Mouse (Mus musculus) lung, postnatal 0 days (tissue): ENCODE data around the gene Actl6b. TPM values are rescaled to one million over a fixed set of nuclear protein-coding genes. Genes with fewer than 3 reads are reported as not detected.

Experiments
- ATAC-seq: fragments of 200-750 bp; cut with Nextera tagmentation; 2 replicates; pipeline ENCODE4 v1.8.0; 2017; ENCODE audit warnings: moderate library complexity
- DNase-seq: peaks from one replicate; pipeline ENCODE4 v3.0.0-alpha.2; 2016; ENCODE audit warnings: low spot score
- H3K27ac ChIP-seq: fragments of 300-500 bp; sonication (generic); 2 replicates; pipeline ENCODE4 v1.5.1; 2014; ENCODE audit warnings: antibody characterized with exemption, mild to moderate bottlenecking, low read length, mixed read lengths
- H3K27me3 ChIP-seq: fragments of 300-500 bp; sonication (generic); replicated peaks from 2 replicates; pipeline ENCODE4 v1.6.1; 2014; ENCODE audit warnings: low read length, mixed read lengths; ENCODE audit not compliant: insufficient read depth
- H3K36me3 ChIP-seq: fragments of 300-500 bp; sonication (generic); 2 replicates; pipeline ENCODE4 v1.6.1; 2014; ENCODE audit warnings: low read length, mixed read lengths; ENCODE audit not compliant: insufficient read depth
- H3K4me1 ChIP-seq: fragments of 300-500 bp; sonication (generic); 2 replicates; pipeline ENCODE4 v1.6.1; 2014; ENCODE audit warnings: antibody characterized with exemption, low read depth, low read length, mixed read lengths; ENCODE audit not compliant: insufficient read depth
- H3K4me2 ChIP-seq: fragments of 300-500 bp; sonication (generic); replicated peaks from 2 replicates; pipeline ENCODE4 v1.6.1; 2014; ENCODE audit warnings: low read depth, mild to moderate bottlenecking, low read length, moderate library complexity, mixed read lengths
- H3K4me3 ChIP-seq: fragments of 300-500 bp; sonication (generic); 2 replicates; pipeline ENCODE4 v1.5.1; 2014; ENCODE audit warnings: low read depth, low read length
- H3K9ac ChIP-seq: fragments of 300-500 bp; sonication (generic); replicated peaks from 2 replicates; pipeline ENCODE4 v1.6.1; 2014; ENCODE audit warnings: low read depth, mild to moderate bottlenecking
- H3K9me3 ChIP-seq: fragments of 300-500 bp; sonication (generic); 2 replicates; pipeline ENCODE4 v1.6.1; 2016; ENCODE audit warnings: low read length, mixed read lengths
- CTCF ChIP-seq: IDR thresholded peaks from 2 replicates; pipeline ENCODE4 v1.5.1; 2016; ENCODE audit warnings: antibody characterized with exemption, mild to moderate bottlenecking
- EP300 ChIP-seq: IDR thresholded peaks from 2 replicates; pipeline ENCODE4 v1.6.1; 2016; ENCODE audit warnings: antibody characterized with exemption, mild to moderate bottlenecking, control low read depth
- WGBS: fragments of 180-500 bp; shearing (Covaris S2); extraction: QIAGEN DNeasy Blood & Tissue Kit; methylation state at CpG from one replicate; pipeline ENCODE4 v1.1.7; 2014; 5-methylcytosine and 5-hydroxymethylcytosine counted together
- polyA plus RNA-seq: library from polyadenylated mRNA; unstranded; fragments of >200 nt; fragmentation: Nextera tagmentation; extraction: Ambion mirVana; gene quantifications from 2 replicates; pipeline ENCODE4 v1.2.1, GENCODE M21; 2015

Actl6b gene
- polyA plus RNA-seq, 1 experiment from 2014 or later: not detected

DNA sequence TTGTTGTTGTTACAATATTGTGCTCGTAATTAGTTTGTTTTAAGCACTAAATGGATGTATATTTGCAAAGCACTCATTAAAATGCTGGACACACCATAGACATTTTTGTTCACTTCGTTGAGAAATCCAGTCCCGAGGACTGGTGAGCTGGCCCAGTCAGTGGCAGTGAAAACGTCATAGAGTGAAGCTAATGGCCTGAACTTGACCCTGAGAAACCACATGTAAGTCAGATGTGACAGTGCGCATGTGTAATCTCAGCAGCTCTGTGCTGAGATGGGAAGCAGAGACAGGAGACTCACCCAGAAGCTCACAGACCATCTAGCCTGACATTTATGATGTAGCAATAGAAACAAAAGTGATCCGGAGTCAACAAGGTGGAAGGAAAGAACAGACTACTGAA, 8.4 kb upstream of the Actl6b start:
- WGBS: 65% methylated on average over 6 of the region's 6 CpGs
- no peak overlapping the region for H3K27ac ChIP-seq
- H3K4me3 ChIP-seq: no peak overlapping the region
- no peaks in the 10 kb centered on the region for H3K27me3 ChIP-seq
- H3K9ac ChIP-seq: no peak overlapping the region
- no peak for ATAC-seq
- no peak for DNase-seq
- H3K4me2 ChIP-seq: no peak overlapping the region
- TF ChIP-seq CTCF: no peak
- no peak for TF ChIP-seq EP300
- H3K9me3 ChIP-seq: no peaks in the 10 kb centered on the region
- no peaks in the 10 kb centered on the region for H3K36me3 ChIP-seq
- no peaks in the 10 kb centered on the region for H3K4me1 ChIP-seq

- no peak overlapping the region for H3K27ac ChIP-seq
- no peak overlapping the region for H3K4me3 ChIP-seq
- H3K27me3 ChIP-seq: no peaks in the 10 kb centered on the region
- H3K4me1 ChIP-seq: no peaks in the 10 kb centered on the region
- ATAC-seq (no peak), DNase-seq (no peak)
- no peaks in the 10 kb centered on the region for H3K36me3 ChIP-seq
- no peak overlapping the region for H3K9ac ChIP-seq
- WGBS: 63% methylated on average over 4 of the region's 4 CpGs
- no peaks in the 10 kb centered on the region for H3K9me3 ChIP-seq
- no peak overlapping the region for H3K4me2 ChIP-seq
- TF ChIP-seq CTCF (no peak), EP300 (no peak)
Measured at GRCm38 (mm10) chr5:137545596-137545995, 7.7 kb upstream of the Actl6b start.

GRCm38 (mm10) chr5:137549840-137550239, 3.5 kb upstream of the Actl6b start:
- 78% methylated on average over 2 of the region's 2 CpGs for WGBS
- no peak for ATAC-seq

GRCm38 (mm10) chr5:137551119-137551518, 2.2 kb upstream of the Actl6b start:
- no peak overlapping the region for H3K27ac ChIP-seq
- H3K36me3 ChIP-seq: no peaks in the 10 kb centered on the region
- DNase-seq (no peak), ATAC-seq (no peak)
- 0 out of 2 replicates have a peak, but pooled peaks cover 6% of the 10 kb centered on the region for H3K27me3 ChIP-seq
- 63% methylated on average over 5 of the region's 5 CpGs for WGBS
- H3K4me3 ChIP-seq: no peak overlapping the region
- no peaks in the 10 kb centered on the region for H3K4me1 ChIP-seq
- TF ChIP-seq EP300: no peak
- peak; percentile 56 for TF ChIP-seq CTCF
- H3K4me2 ChIP-seq: no peak overlapping the region
- no peak overlapping the region for H3K9ac ChIP-seq
- no peaks in the 10 kb centered on the region for H3K9me3 ChIP-seq

More at GRCm38 (mm10) chr5:137549840-137550239, 3.5 kb upstream of the Actl6b start:
- no peaks in the 10 kb centered on the region for H3K9me3 ChIP-seq
- no peak overlapping the region for H3K4me2 ChIP-seq
- no peak overlapping the region for H3K4me3 ChIP-seq
- no peak overlapping the region for H3K9ac ChIP-seq
- H3K27me3 ChIP-seq: 0 out of 2 replicates have a peak, but pooled peaks cover 6% of the 10 kb centered on the region
- H3K4me1 ChIP-seq: no peaks in the 10 kb centered on the region
- no peak for DNase-seq
- H3K27ac ChIP-seq: no peak overlapping the region
- no peak for TF ChIP-seq CTCF
- TF ChIP-seq EP300: no peak
- no peaks in the 10 kb centered on the region for H3K36me3 ChIP-seq

GRCm38 (mm10) chr5:137553000-137553399, 317 bp upstream of the Actl6b start:
- Histone ChIP-seq H3K4me1 (no peaks in the 10 kb centered on the region), H3K27ac (no peak overlapping the region), H3K9ac (no peak overlapping the region), H3K4me2 (0 out of 2 replicates have a peak overlapping the region, but pooled peaks have one; percentile 5), H3K36me3 (no peaks in the 10 kb centered on the region), H3K4me3 (no peak overlapping the region), H3K27me3 (0 out of 2 replicates have a peak, but pooled peaks cover 6% of the 10 kb centered on the region), H3K9me3 (no peaks in the 10 kb centered on the region)
- TF ChIP-seq EP300: no peak
- no peak for TF ChIP-seq CTCF
- ATAC-seq (no peak), DNase-seq (no peak)
- 21% methylated on average over 6 of the region's 6 CpGs for WGBS

DNA sequence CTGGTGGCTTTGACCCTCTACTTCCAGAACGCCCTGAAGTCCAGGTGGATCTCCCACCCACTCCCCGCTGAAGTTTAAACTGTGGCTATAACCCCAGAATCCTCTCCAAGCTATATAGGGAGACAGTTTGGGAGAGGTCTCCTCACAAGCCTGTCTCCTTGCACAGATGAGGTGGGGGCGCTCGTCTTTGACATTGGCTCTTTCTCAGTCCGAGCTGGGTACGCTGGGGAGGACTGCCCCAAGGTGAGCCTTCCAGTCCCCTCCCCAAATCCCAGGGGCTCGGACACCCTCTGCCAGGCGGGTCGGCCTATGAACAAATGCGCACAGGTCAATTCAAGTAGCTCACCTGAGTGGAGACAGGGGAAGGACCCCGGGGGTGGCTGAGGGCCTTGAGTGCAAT, 581 bp downstream of the Actl6b start:
- Histone ChIP-seq H3K36me3 (no peaks in the 10 kb centered on the region), H3K27ac (no peak overlapping the region), H3K4me1 (no peaks in the 10 kb centered on the region), H3K4me3 (no peak overlapping the region), H3K9me3 (no peaks in the 10 kb centered on the region), H3K27me3 (0 out of 2 replicates have a peak, but pooled peaks cover 6% of the 10 kb centered on the region), H3K9ac (no peak overlapping the region), H3K4me2 (no peak overlapping the region)
- WGBS: 42% methylated on average over 11 of the region's 11 CpGs
- DNase-seq (no peak), ATAC-seq (no peak)
- no peak for TF ChIP-seq CTCF
- TF ChIP-seq EP300: no peak

- no peak for DNase-seq
- H3K9ac ChIP-seq: no peak overlapping the region
- TF ChIP-seq CTCF (no peak), EP300 (no peak)
Measured at GRCm38 (mm10) chr5:137561556-137561955, 8.2 kb downstream of the Actl6b start.

More at GRCm38 (mm10) chr5:137561556-137561955, 8.2 kb downstream of the Actl6b start:
- H3K36me3 ChIP-seq: no peaks in the 10 kb centered on the region
- H3K9me3 ChIP-seq: no peaks in the 10 kb centered on the region
- H3K4me2 ChIP-seq: no peak overlapping the region
- H3K4me3 ChIP-seq: no peak overlapping the region
- 58% methylated on average over 6 of the region's 6 CpGs for WGBS
- no peak for ATAC-seq
- H3K4me1 ChIP-seq: no peaks in the 10 kb centered on the region
- H3K27me3 ChIP-seq: no peaks in the 10 kb centered on the region
- no peak overlapping the region for H3K27ac ChIP-seq
